In the genomic region with DNA sequence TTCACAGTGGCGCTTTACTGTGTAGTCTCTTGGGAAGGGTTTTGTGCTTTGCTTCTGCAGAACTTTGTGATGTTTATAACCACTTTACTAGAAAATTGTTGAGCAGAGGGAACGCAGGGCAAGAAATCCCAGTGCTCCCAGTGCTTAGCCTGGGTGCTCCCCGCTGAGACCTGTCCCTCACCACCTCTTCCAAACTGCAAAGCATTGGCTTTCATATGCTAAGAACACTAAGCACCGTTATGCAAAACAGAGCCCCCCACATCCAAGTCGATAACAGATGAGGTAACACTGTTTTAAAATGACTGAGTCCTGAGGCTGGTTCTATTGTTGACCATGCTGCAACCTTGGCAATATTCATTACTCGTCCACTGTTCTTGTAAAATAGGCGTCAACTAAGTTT, we compare ENCODE assay signal across 16 mouse cellular contexts.
"Had no signal": no experiment of that assay in that cellular context is flagged by ENCODE, and none has a peak within 500 bp of the region (broad histone marks: within the 10 kb centered on the region; RNA-seq: fewer than 3 reads in every experiment).

No protein-coding gene starts in this region.

- H3K9ac ChIP-seq: neural tube, embryonic 13.5 days; neural tube, embryonic 15.5 days; stomach, embryonic 15.5 days had no signal

- H3K27me3 ChIP-seq: neural tube, embryonic 13.5 days; neural tube, embryonic 15.5 days; stomach, embryonic 15.5 days had no signal

- DNase-seq: retina, postnatal 1 day; right cerebral cortex, adult 18-20 months; right cerebral cortex, postnatal 14 days; right cerebral cortex, postnatal 25 days; right cerebral cortex, postnatal 4 days; spleen, adult 18-20 months; thymus, adult 18-20 months; thymus, adult 2 months; thymus, postnatal 14 days; thymus, postnatal 25 days; thymus, postnatal 36 days; thymus, postnatal 4 days had no signal

- H3K4me2 ChIP-seq: neural tube, embryonic 13.5 days; neural tube, embryonic 15.5 days; stomach, embryonic 15.5 days had no signal

- H3K9me3 ChIP-seq: neural tube, embryonic 13.5 days; neural tube, embryonic 15.5 days; stomach, embryonic 15.5 days had no signal

- H3K4me1 ChIP-seq: neural tube, embryonic 13.5 days; neural tube, embryonic 15.5 days; stomach, embryonic 15.5 days had no signal

- H3K27ac ChIP-seq: neural tube, embryonic 13.5 days; neural tube, embryonic 15.5 days; stomach, embryonic 15.5 days; stomach, postnatal 0 days had no signal

- H3K36me3 ChIP-seq: neural tube, embryonic 13.5 days; neural tube, embryonic 15.5 days; stomach, embryonic 15.5 days had no signal

- H3K4me3 ChIP-seq: neural tube, embryonic 13.5 days; neural tube, embryonic 15.5 days; stomach, embryonic 15.5 days had no signal
